Mouse (Mus musculus): Measurements from ENCODE around the gene Dpf2.

- TF ChIP-seq CTCF (IDR thresholded peaks at IDR 0.05; ENCODE audit: insufficient read depth, low read depth, low read length), result no peak
- TF ChIP-seq POLR2A (IDR thresholded peaks at IDR 0.05; ENCODE audit: insufficient read depth, low read depth, low read length), result no peak
These were observed 31.3 kb upstream of the Dpf2 start for GRCm38 (mm10) chr19:5944145-5944544.

Data from olfactory bulb, adult 2 months (tissue).